Mouse (Mus musculus): ENCODE results near the gene Tchhl1. TPM values are rescaled to one million over a fixed set of nuclear protein-coding genes. Genes with fewer than 3 reads are reported as not detected.
"Not testable (repeated sequence)": the region's sequence is repeated elsewhere in the genome, so short reads cannot be mapped to it uniquely, and the experiment has no call there.

Gene Tchhl1
- polyA plus RNA-seq, 1 experiment from 2014 or later = not detected

- Histone ChIP-seq H3K4me2 (ENCODE audit: low read depth, low read length) (no peak overlapping the region), H3K4me1 (ENCODE audit: control insufficient read depth, insufficient read depth, low read length) (no peaks in the 10 kb centered on the region), H3K4me3 (ENCODE audit: low read length) (no peak overlapping the region), H3K36me3 (ENCODE audit: control insufficient read depth, insufficient read depth) (no peaks in the 10 kb centered on the region), H3K27me3 (ENCODE audit: control insufficient read depth, insufficient read depth, low read length) (no peaks in the 10 kb centered on the region), H3K9ac (ENCODE audit: low read length) (no peak overlapping the region), H3K9me3 (replicated peaks; ENCODE audit: control insufficient read depth, low read length) (no peaks in the 10 kb centered on the region; the same call in 1 of the 2 replicates), H3K27ac (ENCODE audit: low read length) (no peak overlapping the region)
- ATAC-seq (replicated peaks; ENCODE audit: extremely low read depth, insufficient read depth, low FRiP score) = peak; percentile 23; the same call in 1 of the 2 replicates
- under 1% methylated on average over 4 of the region's 4 CpGs for WGBS
These were observed 25.4 kb downstream of the Tchhl1 start for GRCm38 (mm10) chr3:93493992-93494391.

GRCm38 (mm10) chr3:93494774-93495173 is 26.2 kb downstream of the Tchhl1 start:
- WGBS = 24% methylated on average over 5 of the region's 5 CpGs
- not testable (repeated sequence) for H3K4me3 ChIP-seq (ENCODE audit: low read length); H3K9ac ChIP-seq (ENCODE audit: low read length); H3K27me3 ChIP-seq (ENCODE audit: control insufficient read depth, insufficient read depth, low read length); H3K4me1 ChIP-seq (ENCODE audit: control insufficient read depth, insufficient read depth, low read length); H3K36me3 ChIP-seq (ENCODE audit: control insufficient read depth, insufficient read depth); H3K27ac ChIP-seq (ENCODE audit: low read length); H3K9me3 ChIP-seq (replicated peaks; ENCODE audit: control insufficient read depth, low read length); ATAC-seq (replicated peaks; ENCODE audit: extremely low read depth, insufficient read depth, low FRiP score); H3K4me2 ChIP-seq (ENCODE audit: low read depth, low read length)

- Histone ChIP-seq H3K4me1 (ENCODE audit: control insufficient read depth, insufficient read depth, low read length) (no peaks in the 10 kb centered on the region), H3K4me3 (ENCODE audit: low read length) (no peak overlapping the region), H3K27ac (ENCODE audit: low read length) (no peak overlapping the region), H3K4me2 (ENCODE audit: low read depth, low read length) (no peak overlapping the region), H3K36me3 (ENCODE audit: control insufficient read depth, insufficient read depth) (no peaks in the 10 kb centered on the region), H3K9ac (ENCODE audit: low read length) (no peak overlapping the region), H3K9me3 (replicated peaks; ENCODE audit: control insufficient read depth, low read length) (no peaks in the 10 kb centered on the region; the same call in 1 of the 2 replicates), H3K27me3 (ENCODE audit: control insufficient read depth, insufficient read depth, low read length) (no peaks in the 10 kb centered on the region)
- 68% methylated on average over 3 of the region's 3 CpGs for WGBS
- ATAC-seq (replicated peaks; ENCODE audit: extremely low read depth, insufficient read depth, low FRiP score) = no peak
These were observed 28.6 kb downstream of the Tchhl1 start for GRCm38 (mm10) chr3:93497131-93497530.

- Histone ChIP-seq H3K4me3 (ENCODE audit: low read length) (no peak overlapping the region), H3K4me2 (ENCODE audit: low read depth, low read length) (no peak overlapping the region), H3K27me3 (ENCODE audit: control insufficient read depth, insufficient read depth, low read length) (no peaks in the 10 kb centered on the region), H3K27ac (ENCODE audit: low read length) (no peak overlapping the region), H3K4me1 (ENCODE audit: control insufficient read depth, insufficient read depth, low read length) (no peaks in the 10 kb centered on the region), H3K36me3 (ENCODE audit: control insufficient read depth, insufficient read depth) (no peaks in the 10 kb centered on the region), H3K9me3 (replicated peaks; ENCODE audit: control insufficient read depth, low read length) (no peaks in the 10 kb centered on the region; the same call in 1 of the 2 replicates), H3K9ac (ENCODE audit: low read length) (no peak overlapping the region)
- ATAC-seq (replicated peaks; ENCODE audit: extremely low read depth, insufficient read depth, low FRiP score) = no peak
These were observed 30.6 kb downstream of the Tchhl1 start for GRCm38 (mm10) chr3:93499129-93499528.

- 82% methylated on average over 7 of the region's 7 CpGs for WGBS
- Histone ChIP-seq H3K4me1 (ENCODE audit: control insufficient read depth, insufficient read depth, low read length) (no peaks in the 10 kb centered on the region), H3K9me3 (replicated peaks; ENCODE audit: control insufficient read depth, low read length) (no peaks in the 10 kb centered on the region), H3K27me3 (ENCODE audit: control insufficient read depth, insufficient read depth, low read length) (no peaks in the 10 kb centered on the region), H3K36me3 (ENCODE audit: control insufficient read depth, insufficient read depth) (no peaks in the 10 kb centered on the region), H3K4me3 (ENCODE audit: low read length) (no peak overlapping the region), H3K27ac (ENCODE audit: low read length) (no peak overlapping the region), H3K9ac (ENCODE audit: low read length) (no peak overlapping the region), H3K4me2 (ENCODE audit: low read depth, low read length) (no peak overlapping the region)
- ATAC-seq (replicated peaks; ENCODE audit: extremely low read depth, insufficient read depth, low FRiP score) = no peak
These were observed 36.1 kb downstream of the Tchhl1 start for GRCm38 (mm10) chr3:93504536-93505189.

GRCm38 (mm10) chr3:93505960-93506863 is 37.7 kb downstream of the Tchhl1 start:
- no peaks in the 10 kb centered on the region for H3K36me3 ChIP-seq (ENCODE audit: control insufficient read depth, insufficient read depth)
- no peaks in the 10 kb centered on the region for H3K9me3 ChIP-seq (replicated peaks; ENCODE audit: control insufficient read depth, low read length)
- no peak overlapping the region; the same call in 1 of the 2 replicates for H3K27ac ChIP-seq (ENCODE audit: low read length)
- no peaks in the 10 kb centered on the region for H3K4me1 ChIP-seq (ENCODE audit: control insufficient read depth, insufficient read depth, low read length)
- peak; percentile 81 for ATAC-seq (replicated peaks; ENCODE audit: extremely low read depth, insufficient read depth, low FRiP score)
- H3K9ac ChIP-seq (ENCODE audit: low read length) = no peak overlapping the region
- H3K4me2 ChIP-seq (ENCODE audit: low read depth, low read length) = peak overlapping the region; percentile 37
- peak overlapping the region; percentile 15 for H3K4me3 ChIP-seq (ENCODE audit: low read length)
- WGBS = 33% methylated on average over 30 of the region's 30 CpGs
- H3K27me3 ChIP-seq (ENCODE audit: control insufficient read depth, insufficient read depth, low read length) = no peaks in the 10 kb centered on the region

- Histone ChIP-seq H3K9me3 (replicated peaks; ENCODE audit: control insufficient read depth, low read length) (no peaks in the 10 kb centered on the region), H3K4me1 (ENCODE audit: control insufficient read depth, insufficient read depth, low read length) (no peaks in the 10 kb centered on the region), H3K27me3 (ENCODE audit: control insufficient read depth, insufficient read depth, low read length) (no peaks in the 10 kb centered on the region), H3K4me2 (ENCODE audit: low read depth, low read length) (no peak overlapping the region), H3K4me3 (ENCODE audit: low read length) (no peak overlapping the region), H3K36me3 (ENCODE audit: control insufficient read depth, insufficient read depth) (no peaks in the 10 kb centered on the region), H3K27ac (ENCODE audit: low read length) (no peak overlapping the region), H3K9ac (ENCODE audit: low read length) (no peak overlapping the region)
- no peak for ATAC-seq (replicated peaks; ENCODE audit: extremely low read depth, insufficient read depth, low FRiP score)
- WGBS = 66% methylated on average over 5 of the region's 5 CpGs
These were observed 38.3 kb downstream of the Tchhl1 start for GRCm38 (mm10) chr3:93506881-93507325.

GRCm38 (mm10) chr3:93509301-93509700 is 40.7 kb downstream of the Tchhl1 start:
- no peak for ATAC-seq (replicated peaks; ENCODE audit: extremely low read depth, insufficient read depth, low FRiP score)
- WGBS = 29% methylated on average over 1 of the region's 1 CpGs
- no peaks in the 10 kb centered on the region for H3K4me1 ChIP-seq (ENCODE audit: control insufficient read depth, insufficient read depth, low read length)

GRCm38 (mm10) chr3:93511036-93511435 is 42.5 kb downstream of the Tchhl1 start:
- WGBS = 70% methylated on average over 1 of the region's 1 CpGs
- H3K9ac ChIP-seq (ENCODE audit: low read length) = no peak overlapping the region
- no peaks in the 10 kb centered on the region for H3K9me3 ChIP-seq (replicated peaks; ENCODE audit: control insufficient read depth, low read length)
- H3K4me1 ChIP-seq (ENCODE audit: control insufficient read depth, insufficient read depth, low read length) = no peaks in the 10 kb centered on the region
- H3K4me3 ChIP-seq (ENCODE audit: low read length) = no peak overlapping the region
- ATAC-seq (replicated peaks; ENCODE audit: extremely low read depth, insufficient read depth, low FRiP score) = no peak
- no peak overlapping the region for H3K27ac ChIP-seq (ENCODE audit: low read length)
- no peaks in the 10 kb centered on the region for H3K36me3 ChIP-seq (ENCODE audit: control insufficient read depth, insufficient read depth)
- H3K4me2 ChIP-seq (ENCODE audit: low read depth, low read length) = no peak overlapping the region
- no peaks in the 10 kb centered on the region for H3K27me3 ChIP-seq (ENCODE audit: control insufficient read depth, insufficient read depth, low read length)

More at GRCm38 (mm10) chr3:93509301-93509700, 40.7 kb downstream of the Tchhl1 start:
- Histone ChIP-seq H3K4me2 (ENCODE audit: low read depth, low read length) (no peak overlapping the region), H3K9ac (ENCODE audit: low read length) (no peak overlapping the region), H3K27ac (ENCODE audit: low read length) (no peak overlapping the region), H3K36me3 (ENCODE audit: control insufficient read depth, insufficient read depth) (no peaks in the 10 kb centered on the region), H3K9me3 (replicated peaks; ENCODE audit: control insufficient read depth, low read length) (no peaks in the 10 kb centered on the region), H3K4me3 (ENCODE audit: low read length) (no peak overlapping the region), H3K27me3 (ENCODE audit: control insufficient read depth, insufficient read depth, low read length) (no peaks in the 10 kb centered on the region)

All from heart, embryonic 16.5 days (tissue).